8 mouse cellular contexts compared by ENCODE assay signal in the genomic region with DNA sequence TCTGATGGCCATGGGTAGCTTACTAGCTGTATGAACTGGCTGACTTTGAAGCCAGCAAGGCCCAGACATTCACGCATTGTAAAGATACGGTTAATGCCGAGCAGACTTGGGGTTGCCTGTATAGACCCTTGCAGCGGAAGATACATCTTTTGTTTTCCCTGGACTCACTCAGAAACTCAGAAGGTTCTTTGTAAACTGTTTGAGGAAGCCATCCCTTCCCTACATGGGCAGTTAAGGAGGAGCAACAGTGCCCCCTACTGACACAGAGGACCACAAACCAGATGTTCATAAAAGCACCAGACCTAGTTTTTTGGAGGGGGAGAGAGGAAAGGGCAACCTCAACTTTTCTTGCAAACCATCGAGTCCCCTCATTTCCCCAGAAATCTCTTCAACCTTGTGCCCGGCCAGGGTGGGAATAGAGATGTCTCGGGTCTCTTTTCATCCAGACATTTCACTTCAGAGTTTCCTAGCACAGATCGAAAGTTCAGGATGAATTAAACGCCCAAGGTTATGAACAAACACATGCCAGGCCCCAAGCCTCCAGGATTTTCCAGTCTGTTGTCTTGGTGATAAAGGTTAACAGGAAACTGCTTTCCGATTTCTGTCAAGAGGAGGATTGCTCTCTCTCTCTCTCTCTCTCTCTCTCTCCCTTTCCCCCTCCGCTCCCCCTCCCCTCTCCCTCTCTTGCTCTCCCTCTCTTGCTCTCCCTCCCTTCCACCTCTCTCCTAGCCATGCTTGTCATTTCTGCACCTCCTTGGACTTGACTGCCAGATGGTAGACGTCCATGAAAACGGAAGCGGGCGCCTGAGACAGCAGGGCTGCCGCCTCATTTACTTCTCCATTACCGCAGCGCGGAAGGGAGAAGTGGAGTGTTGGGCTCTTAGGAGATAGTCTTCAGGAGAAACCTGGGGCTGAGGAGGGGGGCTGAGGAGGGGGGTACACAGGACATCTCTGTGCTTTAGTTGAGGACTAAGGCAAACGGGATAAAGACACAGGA.
A peak's percentile ranks its signal among the peaks of the same experiment; 100 is the strongest.
DNase-seq lines count a peak whose midpoint lies in the region; ATAC-seq and TF ChIP-seq lines count a peak whose summit lies in the region.

No protein-coding gene starts in this region.

- DNase-seq in c-Kit-positive CD71-negative TER-119-negative erythroid progenitor cells, embryonic 14.5 days (ENCODE audit: low read depth) = peak; percentile 73
- peak; percentile 81 to 87 for DNase-seq in heart, postnatal 14 days
- peak; percentile 45 for DNase-seq in large intestine, adult 2 months (ENCODE audit: low read depth, low spot score)
- DNase-seq in liver, postnatal 0 days = peak; percentile 69
- DNase-seq in thymus, postnatal 14 days = peak; percentile 59

- no peak for TF ChIP-seq POLR2A in ES-Bruce4 (IDR thresholded peaks at IDR 0.05; ENCODE audit: insufficient read depth, low read length)

- H3K9me3 ChIP-seq in ES-Bruce4 (replicated peaks; ENCODE audit: control insufficient read depth, insufficient read depth, low read length, poor library complexity, severe bottlenecking) = no peaks in the 10 kb centered on the region
- no peaks in the 10 kb centered on the region for H3K9me3 ChIP-seq in forebrain, embryonic 15.5 days
- H3K9me3 ChIP-seq in liver, postnatal 0 days (ENCODE audit: low read length) = no peaks in the 10 kb centered on the region
- no peaks in the 10 kb centered on the region for H3K9me3 ChIP-seq in neural tube, embryonic 14.5 days (ENCODE audit: control insufficient read depth, low read length)

- intact Hi-C loops in heart, postnatal 14 days (cut with DNase I) = loop anchor here (1.0 to 10.0 kb wide), 6 partner anchors 90 to 948 kb away; no protein-coding TSS in a partner anchor

- no peak overlapping the region for H3K27ac ChIP-seq in ES-Bruce4 (ENCODE audit: insufficient read depth, low read length)
- H3K27ac ChIP-seq in forebrain, embryonic 15.5 days (replicated peaks) = peak overlapping the region; percentile 47
- no peak overlapping the region for H3K27ac ChIP-seq in liver, postnatal 0 days (ENCODE audit: low read depth)
- H3K27ac ChIP-seq in neural tube, embryonic 14.5 days (ENCODE audit: low read depth, low read length) = peak overlapping the region; percentile 45

- no peaks in the 10 kb centered on the region for H3K4me1 ChIP-seq in ES-Bruce4 (ENCODE audit: control insufficient read depth, insufficient read depth, low read length)
- H3K4me1 ChIP-seq in forebrain, embryonic 15.5 days = peaks cover 43% of the 10 kb centered on the region
- H3K4me1 ChIP-seq in liver, postnatal 0 days (ENCODE audit: insufficient read depth) = no peaks in the 10 kb centered on the region
- peaks cover 30% of the 10 kb centered on the region for H3K4me1 ChIP-seq in neural tube, embryonic 14.5 days (ENCODE audit: control insufficient read depth, insufficient read depth, low read length)

- 44% methylated on average over 20 of the region's 20 CpGs for WGBS in forebrain, embryonic 15.5 days
- 41% methylated on average over 20 of the region's 20 CpGs for WGBS in large intestine, adult 2 months
- WGBS in liver, postnatal 0 days (ENCODE audit: insufficient replicate concordance) = 33% methylated on average over 20 of the region's 20 CpGs
- WGBS in neural tube, embryonic 14.5 days = 48% methylated on average over 20 of the region's 20 CpGs

- no peaks in the 10 kb centered on the region for H3K27me3 ChIP-seq in ES-Bruce4 (ENCODE audit: control insufficient read depth, insufficient read depth, low read length, poor library complexity, severe bottlenecking)
- H3K27me3 ChIP-seq in forebrain, embryonic 15.5 days = no peaks in the 10 kb centered on the region
- H3K27me3 ChIP-seq in liver, postnatal 0 days (ENCODE audit: insufficient read depth, low read length) = no peaks in the 10 kb centered on the region
- no peaks in the 10 kb centered on the region for H3K27me3 ChIP-seq in neural tube, embryonic 14.5 days (ENCODE audit: control insufficient read depth, insufficient read depth, low read length)

- no peak overlapping the region for H3K9ac ChIP-seq in ES-Bruce4 (ENCODE audit: low read depth, poor library complexity, severe bottlenecking)
- H3K9ac ChIP-seq in forebrain, embryonic 15.5 days (replicated peaks) = no peak overlapping the region
- H3K9ac ChIP-seq in liver, postnatal 0 days (replicated peaks) = no peak overlapping the region
- no peak overlapping the region for H3K9ac ChIP-seq in neural tube, embryonic 14.5 days (replicated peaks; ENCODE audit: low read depth, low read length)

- no peak overlapping the region for H3K4me2 ChIP-seq in forebrain, embryonic 15.5 days (replicated peaks)
- peak overlapping the region; percentile 30 for H3K4me2 ChIP-seq in liver, postnatal 0 days (ENCODE audit: low read depth, low read length)
- H3K4me2 ChIP-seq in neural tube, embryonic 14.5 days (ENCODE audit: low read depth, low read length) = no peak overlapping the region

- no peaks in the 10 kb centered on the region for H3K36me3 ChIP-seq in ES-Bruce4 (ENCODE audit: control insufficient read depth, insufficient read depth, low read length, poor library complexity, severe bottlenecking)
- 0 out of 2 replicates have a peak, but pooled peaks cover under 1% of the 10 kb centered on the region for H3K36me3 ChIP-seq in forebrain, embryonic 15.5 days
- no peaks in the 10 kb centered on the region for H3K36me3 ChIP-seq in liver, postnatal 0 days (replicated peaks; ENCODE audit: insufficient read depth, low read length)
- peaks cover 2% of the 10 kb centered on the region; the same call in 1 of the 2 replicates for H3K36me3 ChIP-seq in neural tube, embryonic 14.5 days (ENCODE audit: control insufficient read depth, insufficient read depth, low read length)

- H3K4me3 ChIP-seq in ES-Bruce4 (ENCODE audit: low read depth, low read length) = no peak overlapping the region
- H3K4me3 ChIP-seq in forebrain, embryonic 15.5 days = no peak overlapping the region
- 0 out of 2 replicates have a peak overlapping the region, but pooled peaks have one; percentile 4 for H3K4me3 ChIP-seq in liver, postnatal 0 days (ENCODE audit: low read depth, low read length)
- H3K4me3 ChIP-seq in neural tube, embryonic 14.5 days (ENCODE audit: low read depth, low read length) = no peak overlapping the region

- peak; percentile 44 for ATAC-seq in forebrain, embryonic 15.5 days (replicated peaks)
- no peak for ATAC-seq in liver, postnatal 0 days
- peak; percentile 60; the same call in 1 of the 2 replicates for ATAC-seq in neural tube, embryonic 14.5 days (ENCODE audit: low read depth)

- TF ChIP-seq EP300 in ES-Bruce4 (IDR thresholded peaks at IDR 0.05; ENCODE audit: insufficient read depth, low read depth, low read length) = no peak
- TF ChIP-seq EP300 in liver, postnatal 0 days (IDR thresholded peaks at IDR 0.05; ENCODE audit: low read depth) = no peak

- TF ChIP-seq CTCF in ES-Bruce4 (IDR thresholded peaks at IDR 0.05; ENCODE audit: low read depth, low read length) = peak; percentile 43
- TF ChIP-seq CTCF in liver, postnatal 0 days (IDR thresholded peaks at IDR 0.05; ENCODE audit: low read depth) = peak; percentile 82

Comparison
In these comparisons a context has a peak if more than half of its experiments do, and no peak if none do; other contexts are left out.
1. H3K27ac ChIP-seq: peak in forebrain, embryonic 15.5 days (single experiment) and neural tube, embryonic 14.5 days (single experiment); none in ES-Bruce4 (single experiment) and liver, postnatal 0 days (single experiment).
2. Peak in every context shown above with its lines, with median percentiles within 50 percentile points of each other: DNase-seq.